Mouse (Mus musculus) splenic B cell, adult 2 months (primary cell): Measurements from ENCODE around the gene Btbd9.

Experiments used
- DNase-seq: peaks from one replicate; pipeline ENCODE4 v3.0.0-alpha.2; 2011; ENCODE audit warnings: low read depth, low spot score
- H3K27me3 ChIP-seq: 2 replicates; pipeline ENCODE4 v1.6.1; 2012; ENCODE audit warnings: mild to moderate bottlenecking, low read length, moderate library complexity, mixed read lengths; ENCODE audit not compliant: control insufficient read depth, poor library complexity, insufficient read depth, severe bottlenecking
- H3K36me3 ChIP-seq: 2 replicates; pipeline ENCODE4 v1.6.1; 2012; ENCODE audit warnings: mild to moderate bottlenecking, low read length, moderate library complexity, mixed read lengths; ENCODE audit not compliant: control insufficient read depth, poor library complexity, insufficient read depth, severe bottlenecking

Btbd9 gene

DNA sequence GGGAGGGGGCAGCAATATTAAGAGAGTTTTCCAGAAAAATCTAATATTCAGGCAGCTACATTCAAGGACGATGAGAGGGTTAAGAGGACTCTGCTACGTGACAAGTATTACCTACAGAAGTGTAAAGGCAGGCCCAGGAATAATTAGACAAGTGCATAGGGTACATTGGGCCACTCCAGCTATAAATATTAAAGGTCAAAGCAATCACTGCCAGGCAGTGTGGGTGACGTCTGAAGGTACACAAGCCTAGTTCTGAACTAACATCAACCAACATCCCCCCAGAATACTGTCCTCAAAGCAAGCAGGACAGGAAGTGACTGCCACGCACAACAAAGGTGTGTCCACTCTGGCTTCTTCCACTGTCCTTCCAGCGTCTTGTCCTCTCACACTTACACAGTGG is 77.5 kb downstream of the Btbd9 start:
- Histone ChIP-seq H3K27me3 (no peaks in the 10 kb centered on the region), H3K36me3 (no peaks in the 10 kb centered on the region)
- no peak for DNase-seq

DNA sequence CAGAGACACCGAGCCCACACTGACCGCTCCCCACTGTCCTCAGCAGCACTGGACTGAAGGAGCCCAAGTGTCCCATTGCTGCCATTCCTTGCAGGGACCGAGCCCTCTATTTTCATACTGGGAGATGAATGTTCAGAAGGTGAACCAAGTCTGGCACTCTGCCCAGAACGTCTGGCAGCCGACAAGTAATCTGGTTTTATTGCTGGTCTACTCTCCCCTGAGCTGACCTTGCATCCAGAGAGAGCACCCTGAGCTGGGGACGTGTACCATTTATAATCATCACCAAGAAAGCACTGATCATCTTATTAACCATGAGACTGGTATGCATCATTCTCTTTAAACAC is 77.9 kb downstream of the Btbd9 start:
- no peak for DNase-seq
- H3K36me3 ChIP-seq: no peaks in the 10 kb centered on the region

DNA sequence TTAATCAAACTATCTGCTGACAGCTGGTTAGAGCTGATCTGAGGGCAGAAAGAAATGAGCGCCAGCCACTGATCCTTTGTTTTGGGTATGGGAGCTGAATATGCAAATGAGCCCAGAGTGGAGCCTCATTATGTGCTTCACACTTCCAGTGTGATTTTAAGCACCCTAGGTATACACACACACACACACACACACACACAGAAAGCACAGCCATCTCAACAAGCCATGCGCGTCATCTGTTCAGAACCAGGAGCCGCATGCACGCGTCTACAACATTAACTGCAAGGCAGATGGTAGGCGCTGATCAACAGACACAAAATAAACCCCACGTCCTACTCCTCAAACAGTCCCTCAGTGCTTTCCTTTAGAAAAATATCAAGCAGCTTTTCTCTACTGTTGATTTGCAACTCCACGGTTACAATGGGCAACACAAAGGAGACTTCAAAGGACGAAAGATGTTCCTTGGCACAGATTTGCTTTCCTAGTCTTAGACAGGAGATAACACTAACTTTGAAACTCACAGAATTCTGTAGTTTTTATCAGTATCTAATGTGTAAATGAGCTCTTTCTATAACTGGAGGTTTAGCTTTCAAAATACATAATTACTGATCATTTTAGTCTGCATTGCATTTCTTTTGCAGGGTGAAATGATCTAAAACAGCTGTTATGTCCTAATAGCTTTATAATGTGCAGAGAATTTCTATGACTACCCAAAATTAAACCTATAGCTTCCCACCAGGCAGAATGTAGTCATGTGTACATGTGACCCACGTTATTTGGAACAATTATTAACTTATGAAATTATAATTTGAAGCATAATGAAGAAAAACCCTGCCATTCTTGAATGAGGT is 78.5 kb downstream of the Btbd9 start:
- Histone ChIP-seq H3K36me3 (no peaks in the 10 kb centered on the region), H3K27me3 (no peaks in the 10 kb centered on the region)
- DNase-seq: no peak

More for the DNA sequence above, 77.9 kb downstream of the Btbd9 start:
- no peaks in the 10 kb centered on the region for H3K27me3 ChIP-seq

DNA sequence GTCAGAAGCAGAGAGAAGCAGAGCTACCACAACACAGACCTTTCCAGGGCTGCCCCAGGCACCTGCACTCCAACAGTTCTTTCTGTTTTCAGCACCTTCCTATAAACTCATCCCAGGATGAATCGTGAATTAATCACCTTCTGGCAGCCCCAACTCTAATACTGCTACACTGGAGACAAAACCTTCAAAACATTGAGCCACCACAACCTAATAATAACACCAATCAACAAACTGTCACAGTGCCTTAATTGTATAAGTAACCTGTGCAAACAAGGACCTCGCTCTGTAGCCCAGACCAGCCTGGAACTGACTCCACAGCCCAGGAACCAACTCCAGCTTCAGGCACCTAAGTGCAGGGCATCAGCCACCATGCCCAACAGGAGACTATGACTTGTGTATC is 80.7 kb downstream of the Btbd9 start:
- no peak for DNase-seq
- no peaks in the 10 kb centered on the region for H3K36me3 ChIP-seq
- H3K27me3 ChIP-seq: no peaks in the 10 kb centered on the region

DNA sequence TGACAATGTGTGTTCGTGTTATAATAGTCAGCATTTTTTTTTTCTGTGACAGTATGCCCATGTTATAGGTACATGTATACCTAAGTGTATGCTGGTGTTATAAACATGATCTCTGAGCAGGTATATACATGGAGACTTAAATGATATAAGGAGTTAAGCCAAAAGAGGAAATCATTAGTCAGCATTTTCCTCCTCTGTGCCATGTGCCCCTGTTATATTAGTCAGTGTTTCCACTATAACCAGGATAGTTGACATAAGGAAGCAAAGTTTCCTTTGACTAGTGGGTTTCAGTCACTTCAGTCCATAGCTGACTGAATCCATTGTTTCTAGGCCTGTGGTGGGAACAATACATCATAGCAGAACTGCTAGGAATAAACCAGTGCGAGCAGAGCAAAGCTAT is 81.1 kb downstream of the Btbd9 start:
- no peak for DNase-seq
- no peaks in the 10 kb centered on the region for H3K36me3 ChIP-seq
- no peaks in the 10 kb centered on the region for H3K27me3 ChIP-seq

DNA sequence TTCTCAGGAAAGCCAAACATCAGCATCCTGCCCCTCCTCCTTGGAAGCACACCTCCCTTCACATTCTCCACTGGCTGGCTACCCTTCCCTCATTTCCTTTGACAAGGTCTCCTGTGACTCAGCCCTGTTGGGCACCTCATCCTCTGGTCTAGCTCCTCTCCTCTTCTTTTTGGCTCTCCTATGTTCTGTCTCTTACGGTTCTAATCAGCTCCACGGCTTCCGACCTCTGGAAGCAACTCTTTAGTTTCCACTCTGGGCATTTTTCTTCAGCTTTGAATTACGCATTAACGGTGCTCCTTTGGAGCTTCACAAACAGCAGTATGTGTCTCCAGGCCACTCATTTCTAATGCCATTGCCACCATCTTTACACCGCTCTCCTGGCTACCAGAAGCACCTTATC is 82.8 kb downstream of the Btbd9 start:
- DNase-seq: no peak

DNA sequence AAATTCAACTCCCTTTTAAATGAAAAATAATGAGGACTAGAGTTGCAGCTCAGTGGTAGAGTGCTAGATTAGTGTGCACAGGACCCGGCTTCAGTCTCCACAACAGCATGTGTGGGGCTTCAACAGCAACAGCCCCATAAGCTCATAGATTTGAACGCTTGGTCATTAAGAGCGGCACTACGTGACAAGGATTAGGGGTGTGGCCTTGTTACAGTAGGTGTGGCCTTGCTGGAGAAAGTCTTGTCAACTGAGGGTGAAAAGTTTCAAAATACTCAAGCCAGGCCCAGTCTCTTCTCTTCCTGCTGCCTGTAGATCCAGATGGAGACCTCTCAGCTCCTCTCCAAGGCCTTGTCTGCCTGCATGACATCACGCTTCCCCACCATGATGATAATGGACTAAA is 84.1 kb downstream of the Btbd9 start:
- Histone ChIP-seq H3K36me3 (no peaks in the 10 kb centered on the region), H3K27me3 (no peaks in the 10 kb centered on the region)
- no peak for DNase-seq

More for the DNA sequence above, 82.8 kb downstream of the Btbd9 start:
- Histone ChIP-seq H3K36me3 (no peaks in the 10 kb centered on the region), H3K27me3 (no peaks in the 10 kb centered on the region)

DNA sequence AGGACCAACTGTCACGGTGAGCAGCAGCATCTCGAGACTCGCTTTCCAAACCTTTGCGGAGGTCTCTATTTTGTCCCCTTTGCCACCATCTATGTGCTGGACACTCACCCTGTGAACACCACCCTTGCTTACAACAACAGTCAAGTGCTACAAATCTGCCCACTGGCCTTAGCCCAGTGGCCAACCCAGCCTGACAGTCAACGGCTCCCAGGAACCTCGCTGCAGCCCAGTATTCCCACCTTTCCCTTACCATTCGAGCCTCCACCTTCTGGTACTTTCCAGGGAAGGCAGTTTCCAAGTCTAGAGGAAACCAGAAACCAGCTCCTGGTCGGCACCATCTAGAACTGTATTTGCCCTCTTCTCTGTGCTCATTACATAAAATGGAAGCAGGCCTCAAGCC is 84.7 kb downstream of the Btbd9 start:
- Histone ChIP-seq H3K27me3 (no peaks in the 10 kb centered on the region), H3K36me3 (no peaks in the 10 kb centered on the region)
- no peak for DNase-seq

DNA sequence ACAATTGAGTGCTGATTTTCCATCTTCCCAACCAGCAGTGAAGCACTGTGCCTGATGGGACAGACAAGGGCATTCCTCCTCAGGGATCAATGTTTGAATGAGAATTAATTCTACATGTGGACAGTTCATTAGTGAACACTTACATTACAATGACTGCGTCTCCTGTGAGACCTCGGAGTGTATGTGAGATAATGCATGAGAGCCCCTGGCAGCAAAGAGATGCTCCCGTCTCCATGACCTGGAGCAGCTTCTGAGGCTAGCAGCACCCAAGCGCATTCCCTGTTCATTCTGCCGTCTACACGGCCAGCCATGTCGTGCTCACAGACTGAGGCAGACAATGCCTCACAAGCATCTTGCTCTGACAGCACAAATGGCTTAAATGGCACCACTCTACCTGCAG is 85.7 kb downstream of the Btbd9 start:
- H3K36me3 ChIP-seq: no peaks in the 10 kb centered on the region

DNA sequence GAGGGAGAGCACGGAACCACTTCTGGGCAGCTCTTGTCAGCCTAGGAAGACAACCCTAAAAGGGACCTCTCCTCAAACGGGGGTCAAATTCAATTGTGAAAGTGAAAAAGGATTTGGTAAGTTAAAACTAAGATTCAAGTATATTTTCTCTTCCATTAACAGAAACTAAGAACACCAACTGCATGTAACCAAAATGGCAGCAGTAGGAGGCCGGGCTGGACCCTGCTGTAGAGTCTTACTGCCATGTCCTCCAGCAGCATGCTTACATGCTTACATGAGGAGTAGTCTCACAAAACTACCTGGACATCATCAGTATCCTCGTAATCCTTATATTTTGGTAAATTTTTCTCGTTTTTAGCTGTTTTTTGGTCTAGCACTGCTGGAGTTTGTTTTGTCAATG is 86.2 kb downstream of the Btbd9 start:
- Histone ChIP-seq H3K36me3 (no peaks in the 10 kb centered on the region), H3K27me3 (no peaks in the 10 kb centered on the region)
- DNase-seq: no peak

More for the DNA sequence above, 85.7 kb downstream of the Btbd9 start:
- H3K27me3 ChIP-seq: no peaks in the 10 kb centered on the region
- no peak for DNase-seq

DNA sequence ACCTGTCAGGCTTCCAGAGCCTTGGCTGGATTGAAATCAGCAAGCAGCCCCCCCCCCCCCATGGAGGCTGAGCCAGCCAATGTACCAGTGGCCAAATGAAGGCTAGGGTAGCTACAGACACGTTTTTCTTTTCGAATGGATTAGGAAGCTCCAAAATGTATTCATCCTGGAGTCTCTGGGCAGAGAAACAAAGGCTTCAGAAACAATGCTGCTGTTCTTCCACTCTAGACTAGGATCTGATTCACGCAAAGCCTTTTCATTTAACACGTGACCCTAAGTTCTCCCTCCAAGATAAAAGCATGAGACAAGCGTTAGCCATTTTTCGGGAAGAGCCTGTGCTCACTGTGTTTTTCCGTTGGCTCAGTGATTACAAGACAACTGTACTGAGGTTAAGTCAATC is 86.7 kb downstream of the Btbd9 start:
- no peak for DNase-seq
- Histone ChIP-seq H3K36me3 (0 out of 2 replicates have a peak, but pooled peaks cover under 1% of the 10 kb centered on the region), H3K27me3 (no peaks in the 10 kb centered on the region)

DNA sequence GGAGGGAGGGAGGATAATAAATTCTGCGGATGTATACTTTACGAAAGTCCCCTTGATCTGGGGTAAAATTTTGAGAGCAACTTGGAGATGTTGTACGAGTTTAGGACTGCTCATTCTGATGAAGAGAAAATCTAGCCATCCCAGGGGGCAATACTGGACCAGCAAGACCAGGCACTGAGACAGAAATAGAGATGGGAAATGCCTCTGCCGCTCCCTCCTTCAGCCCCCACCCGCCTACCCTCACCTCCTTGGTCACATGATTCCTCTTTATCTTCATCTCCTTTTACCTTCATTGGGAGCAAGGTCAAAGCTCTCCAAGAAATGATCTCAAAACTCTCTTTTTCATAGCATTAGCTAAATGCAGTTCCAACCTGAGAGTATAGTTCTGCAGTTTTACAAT is 88.6 kb downstream of the Btbd9 start:
- no peak for DNase-seq
- no peaks in the 10 kb centered on the region for H3K27me3 ChIP-seq
- peaks cover 4% of the 10 kb centered on the region; the same call in 1 of the 2 replicates for H3K36me3 ChIP-seq

DNA sequence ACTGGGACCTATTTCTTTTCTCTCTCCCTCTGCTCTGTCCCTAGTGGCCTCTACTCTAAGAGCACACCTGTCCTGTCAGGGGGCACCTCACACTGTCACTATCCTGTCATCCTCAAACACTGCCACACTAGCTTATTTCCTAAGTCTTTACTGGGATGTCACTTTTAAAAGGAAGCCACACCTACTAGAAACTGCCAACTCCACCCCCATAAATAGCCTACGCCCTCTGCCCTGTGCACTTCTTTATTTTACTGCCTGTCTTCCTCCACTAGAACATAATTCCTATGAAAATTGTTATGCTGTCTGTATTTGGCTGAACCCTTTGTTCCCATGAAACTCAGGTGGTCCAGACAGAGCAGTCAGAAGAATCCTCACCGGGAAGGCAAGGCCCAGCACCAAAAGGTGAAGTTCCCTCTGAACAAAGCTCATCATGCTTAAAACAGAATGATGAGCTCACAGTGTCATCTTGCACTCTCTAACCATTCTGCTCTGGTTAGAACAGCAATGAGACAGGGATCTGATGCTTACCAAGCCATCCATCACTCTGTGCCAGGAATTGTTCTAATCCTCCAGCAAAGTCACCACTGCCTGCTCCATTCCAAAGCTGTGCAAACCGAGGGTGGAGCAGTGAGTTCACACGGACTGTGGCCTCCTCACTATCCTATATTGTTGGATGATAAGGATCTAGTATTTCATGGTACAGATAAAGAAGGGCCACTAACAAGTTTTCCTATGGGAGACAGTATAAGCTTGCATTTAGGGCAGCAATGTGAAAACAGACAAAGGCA is 91.0 kb downstream of the Btbd9 start:
- no peak for DNase-seq
- H3K36me3 ChIP-seq: peaks cover 4% of the 10 kb centered on the region; the same call in 1 of the 2 replicates
- H3K27me3 ChIP-seq: no peaks in the 10 kb centered on the region

DNA sequence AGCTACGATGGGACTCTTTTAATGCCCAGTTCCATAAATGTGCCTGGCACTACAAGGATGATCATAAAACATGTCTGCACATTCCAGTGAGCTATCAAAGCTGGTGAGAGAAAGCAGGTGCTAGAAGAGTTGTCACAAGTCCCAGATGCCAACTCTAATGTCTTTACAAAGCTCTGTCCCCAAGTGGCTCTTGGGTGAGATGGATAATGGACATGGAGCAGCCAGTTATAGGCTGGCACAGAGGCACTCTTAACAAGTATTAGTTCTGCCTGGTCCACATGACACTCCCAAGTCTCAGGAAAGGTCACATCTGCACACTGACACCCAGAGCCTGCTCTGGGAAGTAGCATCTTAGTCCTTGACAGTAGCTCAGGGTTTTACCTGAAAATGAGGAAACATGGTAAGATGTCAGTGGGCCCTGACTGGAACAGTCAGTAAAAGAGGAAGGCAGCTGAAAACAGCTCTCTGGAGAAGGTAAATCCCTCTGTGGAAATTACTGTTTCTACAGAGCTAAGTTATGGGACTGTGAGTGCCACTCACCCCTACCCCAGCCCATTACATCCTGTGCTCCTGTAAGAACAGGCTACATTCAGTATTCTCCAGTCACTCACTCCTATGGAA is 91.7 kb downstream of the Btbd9 start:
- peaks cover 4% of the 10 kb centered on the region; the same call in 1 of the 2 replicates for H3K36me3 ChIP-seq
- DNase-seq: no peak

DNA sequence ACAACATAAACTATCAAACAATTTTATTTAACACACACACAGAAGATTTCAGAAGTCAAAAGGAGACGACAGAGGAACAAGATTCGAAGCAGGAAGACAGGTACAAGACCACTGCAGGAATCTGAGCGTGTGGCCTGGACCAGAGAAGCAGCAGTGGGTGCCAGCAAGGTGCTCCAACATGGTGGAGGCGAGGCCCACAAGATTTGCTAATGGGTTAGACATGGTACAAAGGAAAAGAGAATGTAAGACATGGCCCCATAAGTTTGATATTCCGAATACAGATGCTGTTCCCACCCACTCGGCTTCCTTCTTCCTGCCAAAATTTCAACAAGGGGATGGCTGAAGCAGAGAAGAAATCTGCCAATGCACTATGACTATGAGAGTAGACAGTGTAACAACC is 94.5 kb downstream of the Btbd9 start:
- Histone ChIP-seq H3K36me3 (peaks cover 4% of the 10 kb centered on the region; the same call in 1 of the 2 replicates), H3K27me3 (no peaks in the 10 kb centered on the region)
- DNase-seq: no peak

More for the DNA sequence above, 91.7 kb downstream of the Btbd9 start:
- H3K27me3 ChIP-seq: no peaks in the 10 kb centered on the region
